In genomic region chr9:117252411-117252861, GRCm38 (mm10) we compare ENCODE assay signal across 8 mouse cellular contexts.
DNase-seq lines count a peak whose midpoint lies in the region; ATAC-seq and TF ChIP-seq lines count a peak whose summit lies in the region.

No protein-coding gene starts in this region.

- TF ChIP-seq POLR2A in limb, embryonic 14.5 days (IDR thresholded peaks at IDR 0.05; ENCODE audit: borderline replicate concordance, extremely low read depth, insufficient read depth, insufficient read length): no peak

- no peaks in the 10 kb centered on the region for H3K27me3 ChIP-seq in hindbrain, embryonic 13.5 days
- H3K27me3 ChIP-seq in limb, embryonic 14.5 days (ENCODE audit: control insufficient read depth, insufficient read depth, low read length): no peaks in the 10 kb centered on the region
- 0 out of 2 replicates have a peak, but pooled peaks cover 6% of the 10 kb centered on the region for H3K27me3 ChIP-seq in midbrain, embryonic 13.5 days

- H3K4me3 ChIP-seq in hindbrain, embryonic 13.5 days: peak overlapping the region; percentile 62
- H3K4me3 ChIP-seq in limb, embryonic 14.5 days (replicated peaks; ENCODE audit: low read length): peak overlapping the region; percentile 56
- H3K4me3 ChIP-seq in midbrain, embryonic 13.5 days (replicated peaks): peak overlapping the region; percentile 45

- peak overlapping the region; percentile 88 for H3K27ac ChIP-seq in hindbrain, embryonic 13.5 days
- H3K27ac ChIP-seq in limb, embryonic 14.5 days (replicated peaks; ENCODE audit: low read depth, low read length): peak overlapping the region; percentile 84
- H3K27ac ChIP-seq in midbrain, embryonic 13.5 days: 0 out of 2 replicates have a peak overlapping the region, but pooled peaks have one; percentile 36

- peak; percentile 24 for DNase-seq in ZHBTc4 (ENCODE audit: low read depth, low spot score)
- DNase-seq in cerebellum, postnatal 14 days: peak; percentile 32 to 40
- peak; percentile 16 to 24 for DNase-seq in gastrocnemius, adult 8-10 months (ENCODE audit: low spot score in 2 of 2)
- peak; percentile 64 for DNase-seq in limb, embryonic 14.5 days (ENCODE audit: low spot score)
- DNase-seq in urinary bladder, adult 2 months (ENCODE audit: low spot score): peak; percentile 45
- DNase-seq in thymus, postnatal 14 days: no peak

- H3K4me2 ChIP-seq in hindbrain, embryonic 13.5 days: peak overlapping the region; percentile 71
- H3K4me2 ChIP-seq in limb, embryonic 14.5 days (replicated peaks; ENCODE audit: low read depth, low read length, severe bottlenecking): peak overlapping the region; percentile 81
- peak overlapping the region; percentile 79 for H3K4me2 ChIP-seq in midbrain, embryonic 13.5 days (replicated peaks)

- H3K4me1 ChIP-seq in hindbrain, embryonic 13.5 days (replicated peaks): peaks cover 44% of the 10 kb centered on the region
- H3K4me1 ChIP-seq in limb, embryonic 14.5 days (ENCODE audit: control insufficient read depth, insufficient read depth, low read length): peaks cover 28% of the 10 kb centered on the region
- peaks cover 27% of the 10 kb centered on the region for H3K4me1 ChIP-seq in midbrain, embryonic 13.5 days (replicated peaks)

- under 1% methylated on average over 10 of the region's 10 CpGs for WGBS in hindbrain, embryonic 13.5 days
- 2% methylated on average over 10 of the region's 10 CpGs for WGBS in limb, embryonic 14.5 days
- 1% methylated on average over 10 of the region's 10 CpGs for WGBS in midbrain, embryonic 13.5 days

- no peaks in the 10 kb centered on the region for H3K9me3 ChIP-seq in hindbrain, embryonic 13.5 days
- no peaks in the 10 kb centered on the region for H3K9me3 ChIP-seq in limb, embryonic 14.5 days (ENCODE audit: control insufficient read depth, low read length)
- no peaks in the 10 kb centered on the region for H3K9me3 ChIP-seq in midbrain, embryonic 13.5 days

- peak; percentile 71; the same call in 1 of the 2 replicates for ATAC-seq in hindbrain, embryonic 13.5 days (ENCODE audit: low FRiP score)
- peak; percentile 78 for ATAC-seq in limb, embryonic 14.5 days (ENCODE audit: low FRiP score, low read depth)
- peak; percentile 75 for ATAC-seq in midbrain, embryonic 13.5 days

- no peaks in the 10 kb centered on the region for H3K36me3 ChIP-seq in hindbrain, embryonic 13.5 days
- H3K36me3 ChIP-seq in limb, embryonic 14.5 days (ENCODE audit: control insufficient read depth, insufficient read depth, low read length): no peaks in the 10 kb centered on the region
- H3K36me3 ChIP-seq in midbrain, embryonic 13.5 days: no peaks in the 10 kb centered on the region

- peak overlapping the region; percentile 80 for H3K9ac ChIP-seq in hindbrain, embryonic 13.5 days
- peak overlapping the region; percentile 76 for H3K9ac ChIP-seq in limb, embryonic 14.5 days (ENCODE audit: low read depth, low read length, severe bottlenecking)
- H3K9ac ChIP-seq in midbrain, embryonic 13.5 days (replicated peaks): peak overlapping the region; percentile 75

Comparison
In these comparisons a context has a peak if more than half of its experiments do, and no peak if none do; other contexts are left out.
1. H3K27ac ChIP-seq: peak in every context shown above with its lines; median percentile 88 in hindbrain, embryonic 13.5 days; 84 in limb, embryonic 14.5 days; 36 in midbrain, embryonic 13.5 days.